Mouse (Mus musculus): ENCODE data around the gene Cela3b.
A peak's percentile ranks its signal among the peaks of the same experiment; 100 is the strongest.

Gene Cela3b

DNA sequence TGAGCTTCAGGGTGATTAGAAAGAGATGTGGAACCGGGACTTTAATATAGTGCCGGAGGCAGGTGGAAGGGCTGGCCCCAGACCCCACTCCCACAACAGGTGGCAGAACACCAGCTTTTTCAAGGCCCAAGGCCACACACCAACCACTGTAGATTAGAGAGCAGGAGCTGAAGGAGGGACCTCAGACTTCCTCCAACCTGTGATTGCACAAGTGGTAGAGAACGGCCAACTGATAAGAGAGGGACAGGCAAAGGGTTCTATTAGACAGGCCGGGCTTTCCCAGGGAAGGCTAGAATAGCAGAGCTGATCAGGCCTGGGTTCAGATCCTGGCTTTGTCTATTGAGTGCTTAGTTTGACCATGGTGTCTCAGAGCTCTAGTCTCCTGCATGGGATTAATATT, at the start of gene Cela3b:
Gene Cela3b, minus strand, starts transcription at position 39 of the 400 bp plus-strand sequence.
- no peak for DNase-seq (ENCODE audit: low read depth)

DNA sequence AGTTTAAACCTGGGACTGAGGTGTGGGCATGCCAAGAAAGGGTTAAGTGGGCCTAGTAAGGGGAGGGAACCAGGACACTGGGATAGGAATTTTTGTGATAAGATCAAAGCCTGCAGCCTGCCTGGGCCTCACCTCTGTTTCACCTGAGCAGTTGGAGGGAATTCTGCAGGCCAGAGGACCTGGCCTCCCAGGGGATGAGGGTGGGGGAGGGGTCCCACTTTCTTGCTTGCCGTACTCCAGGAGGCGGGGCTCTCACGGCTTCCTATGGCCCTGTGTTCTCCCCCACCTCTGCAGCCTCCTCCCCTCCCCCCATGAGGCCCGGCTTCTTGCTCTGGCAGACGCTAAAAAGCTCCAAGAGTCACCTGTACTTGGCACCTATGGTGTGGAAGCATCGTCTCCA, 49.4 kb upstream of the Cela3b start:
- no peak for DNase-seq (ENCODE audit: low read depth)

DNA sequence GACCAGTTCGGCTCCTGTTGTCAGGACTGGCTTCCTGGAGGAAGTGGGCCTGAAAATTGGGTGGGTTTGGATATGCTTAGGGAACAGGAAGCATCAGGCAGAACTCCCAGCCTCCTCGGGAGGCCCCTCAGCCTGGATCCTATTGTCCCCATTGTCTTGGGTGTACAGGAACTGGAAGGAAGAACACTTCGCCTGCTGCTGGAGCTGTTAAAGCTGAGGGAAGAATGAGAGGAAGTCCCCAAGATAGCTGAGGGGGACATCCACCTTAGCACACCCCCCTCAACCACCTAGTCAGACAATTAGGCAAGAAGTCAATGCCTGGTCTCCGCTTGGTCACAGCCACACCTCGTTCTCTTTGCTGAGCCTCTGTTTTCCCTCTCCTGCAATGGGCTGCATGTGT, 48.0 kb upstream of the Cela3b start:
- no peak for DNase-seq (ENCODE audit: low read depth)

DNA sequence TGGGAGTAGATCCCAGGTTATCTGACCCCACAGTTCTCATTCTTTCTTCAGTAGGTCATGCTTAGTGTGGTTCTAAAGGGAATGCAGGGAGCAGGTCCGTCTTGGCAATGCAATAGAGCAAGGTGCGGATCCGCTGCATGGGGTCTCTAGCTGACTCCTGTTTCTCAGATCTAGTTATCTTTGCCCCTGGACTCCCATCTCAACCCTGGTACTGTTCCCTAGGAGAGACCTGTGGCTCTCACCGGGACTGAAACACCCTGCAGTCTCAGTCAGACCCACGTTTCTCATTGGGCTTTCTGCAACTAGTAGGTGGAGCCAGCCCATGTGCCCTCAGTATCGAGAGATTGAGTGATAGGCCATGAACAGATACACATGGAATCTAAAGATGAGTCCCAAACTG, 47.3 kb upstream of the Cela3b start:
- DNase-seq (ENCODE audit: low read depth), result no peak

DNA sequence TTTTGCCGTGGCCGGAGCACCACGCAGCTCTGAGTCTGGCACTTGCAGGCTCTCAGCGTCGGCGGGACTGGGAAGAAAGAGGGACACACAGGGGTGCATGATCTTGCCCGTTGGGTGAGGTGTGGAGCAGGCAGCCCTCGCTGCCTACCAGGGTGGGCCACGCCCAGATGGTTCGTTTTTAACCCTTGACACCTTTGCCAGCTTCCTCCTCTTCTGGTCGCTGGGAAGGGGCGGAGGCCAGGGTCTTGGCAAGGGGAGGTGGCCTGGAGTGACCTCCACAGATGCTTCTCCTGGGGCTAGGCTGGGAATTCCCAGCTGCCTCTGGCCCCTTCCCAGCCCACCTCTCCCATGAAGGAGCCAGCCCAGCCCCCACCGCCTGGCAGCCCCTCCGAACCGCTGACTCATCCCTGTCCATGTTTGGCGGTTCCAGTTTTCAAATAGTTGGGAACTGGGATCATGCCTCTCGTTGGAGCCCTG, 46.5 kb upstream of the Cela3b start:
- peak; percentile 82 for DNase-seq (ENCODE audit: low read depth)

DNA sequence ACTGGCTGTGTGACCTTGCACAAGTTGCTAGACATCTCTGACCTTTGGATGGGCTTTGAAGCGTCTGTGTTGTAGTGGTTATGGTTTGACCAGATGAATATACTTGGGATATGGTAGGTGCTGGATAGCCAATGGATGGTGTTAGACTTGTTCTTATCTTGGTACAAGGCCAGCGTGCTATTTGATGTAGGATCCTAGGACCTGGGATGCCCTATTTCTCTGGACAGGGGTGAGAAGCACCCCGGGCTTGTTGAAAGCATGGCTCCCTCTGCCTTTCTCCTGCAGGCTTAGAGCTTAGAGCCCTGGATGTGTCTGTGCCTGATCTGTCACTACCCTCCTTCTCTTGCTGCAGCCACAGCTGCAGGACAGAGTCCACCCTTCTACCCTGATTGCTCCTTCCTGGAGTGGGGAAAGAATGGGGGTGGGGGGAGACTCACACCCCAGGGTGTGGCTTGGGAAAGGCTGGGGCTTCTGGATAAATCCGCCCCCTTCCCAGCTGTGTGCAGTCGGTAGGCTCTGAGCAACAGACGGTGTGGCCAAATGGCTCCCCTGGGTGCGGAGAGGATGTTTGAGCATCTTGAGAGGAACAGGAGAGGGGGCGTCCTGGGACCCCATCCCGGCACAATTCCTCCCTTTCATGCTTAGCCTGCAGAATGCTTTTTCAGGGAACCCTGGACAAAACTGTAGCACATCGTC, 45.9 kb upstream of the Cela3b start:
- DNase-seq (ENCODE audit: low read depth), result peak; percentile 83

DNA sequence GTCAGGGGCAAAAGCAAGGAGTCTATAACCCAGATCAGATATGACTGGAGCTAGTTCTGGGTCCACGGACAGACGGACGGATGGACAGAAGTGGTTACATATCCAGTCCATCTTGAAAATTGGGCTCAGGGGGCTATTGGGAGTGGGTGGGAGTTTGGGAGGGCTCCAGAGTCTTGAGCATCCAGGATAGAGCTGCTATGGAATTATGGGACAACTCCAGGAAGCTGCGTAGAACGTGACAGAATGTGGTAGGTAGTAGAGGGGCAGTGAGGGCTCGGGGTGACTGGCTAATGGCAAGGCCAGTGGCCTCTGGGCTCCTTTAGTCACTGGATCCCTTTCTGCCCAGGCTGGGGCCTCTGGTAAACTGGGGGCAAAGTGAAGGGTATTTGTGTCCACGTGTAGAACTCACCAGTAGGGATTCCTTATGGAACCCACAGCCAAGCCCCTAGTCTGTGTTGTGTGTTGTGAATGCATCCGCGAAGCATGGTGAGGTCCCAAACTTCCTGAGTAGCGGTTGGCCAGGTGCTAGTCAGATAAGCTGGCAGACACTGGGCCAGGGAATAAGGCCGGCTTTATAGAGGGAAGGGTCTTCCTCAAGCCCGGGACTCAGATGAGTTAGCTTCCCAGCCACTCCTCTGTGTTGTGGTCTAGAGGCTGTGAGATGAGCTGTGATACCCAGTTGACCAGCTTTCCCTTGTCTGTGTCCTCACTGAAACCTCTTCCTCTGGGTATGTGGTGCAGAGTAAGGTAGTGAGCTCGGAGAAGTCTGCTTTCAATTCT, 45.1 kb upstream of the Cela3b start:
- no peak for DNase-seq (ENCODE audit: low read depth)

DNA sequence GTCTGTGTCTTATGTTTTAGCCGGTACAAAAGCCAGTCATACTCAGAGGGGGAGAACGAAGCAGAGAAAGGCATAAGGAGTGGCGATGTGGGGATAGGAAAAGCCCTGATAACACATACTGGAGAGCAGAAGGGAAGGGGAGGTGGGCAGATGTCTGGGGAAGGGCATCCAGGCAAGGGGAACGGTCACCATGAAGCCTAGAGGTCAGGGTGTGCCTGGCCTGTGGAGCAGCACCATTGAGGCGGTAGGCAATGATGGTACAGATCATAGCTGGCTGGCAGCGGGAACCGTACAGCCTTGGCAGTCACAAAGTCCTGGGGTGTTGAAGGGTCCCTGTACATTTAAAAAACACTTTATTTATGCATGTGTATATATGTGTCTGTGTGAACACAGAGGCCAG, 44.4 kb upstream of the Cela3b start:
- no peak for DNase-seq (ENCODE audit: low read depth)

DNA sequence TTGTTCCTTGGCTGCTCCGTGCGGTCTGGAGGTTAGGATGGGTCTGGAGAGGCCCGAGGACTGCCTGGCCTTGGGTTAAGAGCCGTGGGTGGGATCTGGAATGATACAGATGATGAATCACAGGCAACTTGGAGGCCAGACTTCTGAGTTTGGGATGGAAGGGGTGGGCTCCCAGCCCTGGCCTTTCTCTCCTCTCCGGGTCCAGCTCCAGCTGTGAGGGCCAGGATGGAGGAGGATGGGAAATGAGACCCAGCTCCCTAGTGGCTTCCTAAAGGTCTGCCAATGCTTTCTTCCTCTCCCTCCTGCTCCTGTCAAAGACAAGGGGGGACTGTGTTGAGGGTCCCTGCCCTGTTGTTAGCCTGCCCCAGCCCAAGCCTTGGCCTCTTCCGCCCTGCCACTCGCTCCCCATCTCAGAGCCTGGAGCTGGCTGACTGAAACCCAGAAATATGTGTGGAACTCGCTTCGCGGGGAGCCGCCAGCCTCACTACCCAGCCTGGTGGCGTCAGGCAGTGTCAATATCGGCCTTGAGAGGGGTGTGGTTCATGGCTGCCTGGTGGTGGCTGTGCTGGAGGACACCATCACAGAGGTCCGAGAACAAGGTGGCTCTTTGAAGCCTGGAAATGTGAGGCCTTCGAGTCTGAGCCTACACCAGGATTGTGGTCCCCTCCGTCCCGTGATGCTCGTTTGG, 43.5 kb upstream of the Cela3b start:
- DNase-seq (ENCODE audit: low read depth), result peak; percentile 69

DNA sequence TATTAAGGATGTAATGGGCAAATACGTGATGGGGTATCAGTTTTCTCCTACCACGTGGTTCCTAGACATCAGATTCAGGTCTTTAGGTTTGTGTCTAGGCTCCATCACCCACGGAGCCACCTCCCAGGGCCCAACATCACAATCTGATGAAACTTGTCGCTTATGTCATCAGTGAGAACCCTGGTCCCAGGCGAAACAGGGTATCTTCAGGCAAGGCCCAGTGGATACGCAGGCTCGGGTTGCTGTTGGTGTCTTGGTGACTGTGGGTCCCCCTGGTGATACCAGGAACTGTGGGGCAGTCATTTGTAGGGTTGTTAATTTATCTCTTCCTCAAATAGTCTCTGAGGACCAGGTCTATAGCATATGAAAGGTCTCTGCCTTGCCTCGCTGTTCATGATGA, 42.9 kb upstream of the Cela3b start:
- no peak for DNase-seq (ENCODE audit: low read depth)

DNA sequence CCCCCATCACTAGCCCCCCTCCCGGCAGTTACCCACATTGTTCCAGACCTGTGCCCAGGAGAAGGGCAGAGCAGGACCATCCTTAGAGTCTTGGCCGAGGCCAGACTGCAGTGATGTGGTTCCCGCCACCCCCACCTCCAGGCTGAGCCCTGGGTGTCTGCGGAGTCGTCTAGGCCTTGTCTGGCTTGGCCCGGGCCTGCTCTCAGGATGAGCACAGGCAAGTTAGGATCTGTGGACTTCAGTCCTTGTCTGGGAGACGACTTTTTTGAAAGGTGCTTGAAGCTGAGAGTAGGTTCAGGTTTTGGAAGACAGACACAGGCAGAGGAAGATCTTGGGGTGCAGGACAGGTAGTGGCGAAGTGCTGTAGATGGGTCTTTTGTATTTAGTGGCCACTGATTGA, 41.0 kb upstream of the Cela3b start:
- no peak for DNase-seq (ENCODE audit: low read depth)

DNA sequence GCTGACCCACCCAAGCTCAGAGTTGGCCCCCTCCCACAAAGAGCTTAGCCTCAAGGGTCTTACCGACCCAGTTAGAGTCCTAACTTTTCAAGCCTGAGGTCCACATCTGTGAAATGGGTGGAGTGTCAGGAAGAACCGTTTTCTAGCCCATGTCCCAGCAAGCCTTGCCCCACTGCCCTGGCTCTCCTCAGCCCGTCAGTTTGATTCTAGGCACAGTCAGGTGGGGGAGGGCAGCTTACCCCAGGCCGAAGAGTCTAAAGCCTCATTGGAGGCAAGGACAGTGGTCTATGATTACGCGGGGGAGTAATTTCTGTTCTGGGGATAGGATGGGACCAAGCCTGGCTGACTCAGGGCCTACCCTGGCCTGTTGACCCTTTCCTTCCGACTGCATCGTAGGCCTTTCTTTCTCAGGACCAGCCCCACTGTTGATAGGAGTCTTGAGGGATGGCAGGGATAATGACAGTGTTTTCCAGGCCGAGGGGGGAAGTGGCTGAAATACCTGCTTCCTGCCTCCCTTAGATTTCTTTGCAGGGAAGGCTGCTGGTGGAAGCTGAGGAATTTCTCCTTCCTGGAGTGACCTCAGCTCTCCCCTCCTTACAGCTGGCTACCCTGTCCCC, 40.5 kb upstream of the Cela3b start:
- no peak for DNase-seq (ENCODE audit: low read depth)

DNA sequence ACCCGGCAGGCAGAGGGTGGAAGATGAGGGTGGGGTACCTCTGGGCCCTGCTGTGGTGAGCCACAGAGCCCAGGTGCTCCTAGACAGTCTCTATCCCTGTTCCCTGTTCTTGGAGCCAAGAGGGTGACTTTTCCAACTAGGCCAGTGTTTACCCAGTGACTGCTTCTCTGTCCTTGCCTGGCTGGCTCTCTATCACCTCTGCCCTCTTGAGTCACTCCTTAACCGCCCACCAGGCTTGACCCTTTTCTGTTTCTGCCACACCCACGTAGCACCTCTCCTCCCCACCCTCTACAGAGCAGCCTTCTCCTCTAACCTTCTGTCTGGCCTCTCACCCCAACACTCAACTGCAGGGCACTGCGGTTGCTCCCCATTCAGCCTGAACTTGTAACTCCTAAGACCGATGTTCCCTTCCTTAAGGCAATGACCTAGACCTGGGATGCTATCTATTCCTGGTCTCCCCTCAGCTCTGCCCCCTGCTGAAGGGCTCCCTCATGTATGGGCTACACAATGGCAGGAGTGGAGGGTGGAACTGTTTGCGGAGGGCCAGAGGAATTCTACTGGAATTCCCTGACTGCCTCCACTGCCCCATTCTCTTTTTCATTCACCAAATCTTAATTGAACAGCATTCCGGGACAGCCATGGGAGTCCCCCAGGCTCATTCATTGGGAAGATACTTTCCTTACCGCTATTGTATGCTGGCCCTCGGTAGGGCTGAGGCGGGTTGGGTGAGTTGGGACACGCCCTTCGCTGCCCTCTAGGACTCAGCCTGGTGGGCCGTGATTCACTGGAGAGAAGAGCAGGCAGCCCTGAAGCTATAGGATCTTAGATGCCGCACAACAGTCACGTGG, 39.7 kb upstream of the Cela3b start:
- peak; percentile 55 for DNase-seq (ENCODE audit: low read depth)

DNA sequence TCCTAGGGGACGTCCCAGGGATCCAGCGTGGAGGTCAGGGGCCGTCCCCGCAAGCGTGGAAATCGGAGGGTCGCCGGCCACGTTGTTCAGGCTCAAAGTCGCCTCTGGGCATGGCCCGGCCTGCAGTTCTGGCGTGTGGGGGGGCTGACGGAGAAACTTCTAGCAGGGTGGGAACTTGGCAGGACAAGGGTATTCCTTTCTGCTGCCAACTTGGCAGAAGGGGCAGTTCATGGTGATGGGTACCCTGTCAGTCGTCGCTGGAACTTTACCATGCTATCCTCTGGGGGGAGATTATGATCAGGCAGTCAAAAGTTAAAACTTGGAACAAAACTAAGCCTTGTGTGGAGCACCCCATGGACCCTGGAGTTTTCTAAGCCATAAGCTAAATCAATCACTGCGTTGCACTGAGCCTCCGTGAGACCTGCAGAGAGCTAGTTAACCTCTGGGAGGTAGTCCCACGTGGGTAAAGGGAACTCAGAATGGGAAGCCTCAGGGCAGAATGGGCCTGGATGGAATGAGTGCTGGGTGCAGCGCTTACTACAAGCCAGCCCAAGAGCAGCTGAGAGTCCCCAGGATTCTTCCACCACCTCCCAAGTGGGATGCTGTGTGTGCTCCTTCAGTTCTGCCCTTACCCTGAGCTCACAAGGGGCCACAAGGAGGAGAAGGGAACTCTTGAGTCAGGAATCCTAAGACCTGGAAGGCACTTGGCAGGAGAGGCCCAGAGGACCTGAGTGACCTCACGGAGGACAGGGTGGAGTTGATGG, 38.9 kb upstream of the Cela3b start:
- peak; percentile 65 for DNase-seq (ENCODE audit: low read depth)

DNA sequence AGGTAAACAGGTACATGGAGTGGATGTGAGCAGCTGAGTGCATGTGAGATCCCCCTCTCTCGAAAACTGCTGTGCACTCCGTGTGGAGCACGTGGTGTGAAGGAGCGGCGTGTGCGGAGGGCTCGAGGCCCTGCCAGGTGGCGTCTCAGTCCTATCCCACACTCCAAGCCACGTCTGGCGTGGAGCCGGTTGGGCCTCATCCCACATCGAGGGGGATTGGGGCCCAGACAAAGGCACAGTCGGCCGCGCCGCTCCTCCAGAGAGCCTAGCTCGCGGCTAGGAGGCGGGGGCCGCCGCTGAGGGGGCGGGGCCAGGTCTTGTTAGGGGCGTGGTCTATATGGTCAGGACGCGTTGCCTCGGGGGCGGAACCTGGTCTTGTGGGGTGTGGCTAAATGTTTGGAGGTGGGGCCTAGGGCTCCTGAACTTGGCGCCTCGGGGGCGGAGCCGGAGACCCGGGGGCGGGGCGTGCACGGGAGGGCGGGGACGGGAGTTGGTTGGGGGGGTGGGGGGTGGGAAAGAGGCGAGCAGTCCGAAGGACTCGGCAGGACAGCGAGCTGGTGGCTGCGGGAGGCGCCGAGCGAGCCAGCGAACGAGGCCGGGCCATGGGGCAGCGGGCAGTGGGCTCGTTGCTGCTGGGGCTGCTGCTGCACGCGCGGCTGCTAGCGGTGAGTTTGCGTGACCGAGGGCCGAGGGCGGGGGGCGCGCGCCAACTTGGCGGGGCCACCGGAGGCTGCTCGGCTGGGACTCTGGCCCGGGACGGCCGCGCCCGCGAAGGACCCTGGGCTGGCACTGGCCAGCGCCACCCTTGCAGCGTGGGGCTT, 38.1 kb upstream of the Cela3b start, which contains the start of gene Hspg2:
Gene Hspg2, plus strand, starts transcription at position 510 of the 821 bp plus-strand sequence.
- DNase-seq (ENCODE audit: low read depth), result peak; percentile 98

DNA sequence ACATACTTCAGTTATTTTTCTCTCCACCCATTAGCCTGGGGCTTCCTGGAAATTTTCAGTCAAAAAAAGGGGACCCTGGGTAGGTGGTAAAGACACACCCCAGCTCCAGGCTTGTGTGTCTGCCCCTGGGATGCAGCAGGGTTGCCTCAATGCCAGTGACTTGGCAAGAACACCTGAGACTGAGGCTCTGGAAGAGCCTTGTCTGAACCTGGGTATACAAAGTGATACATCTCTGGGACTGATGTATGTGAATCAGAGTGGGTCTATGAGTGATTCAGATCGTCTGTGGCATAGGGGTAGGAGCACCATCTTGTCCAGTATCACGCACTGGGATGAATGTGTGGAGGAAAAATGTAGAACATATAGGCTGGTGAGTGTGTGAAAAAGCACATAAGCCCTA, 37.2 kb upstream of the Cela3b start:
- DNase-seq (ENCODE audit: low read depth), result no peak

DNA sequence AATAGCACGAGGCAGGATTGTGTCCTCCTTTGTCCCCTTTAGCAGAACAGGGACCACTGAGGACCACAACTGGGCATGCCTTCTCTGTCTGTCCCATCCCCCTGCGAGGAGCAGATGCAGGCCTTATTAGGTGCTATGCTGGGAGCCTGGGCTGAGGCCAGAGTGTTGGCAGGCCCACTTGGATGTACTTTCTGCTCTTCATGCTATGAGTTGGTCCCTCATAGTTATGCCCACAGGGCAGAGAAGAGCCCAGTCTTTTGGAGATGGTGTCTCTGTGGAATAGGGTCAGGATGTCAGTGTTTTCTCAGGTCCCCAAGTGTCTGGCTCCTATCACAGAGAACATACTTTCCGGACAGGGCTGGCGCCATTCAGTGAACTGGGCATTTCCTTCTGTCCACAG, 36.7 kb upstream of the Cela3b start:
- no peak for DNase-seq (ENCODE audit: low read depth)

DNA sequence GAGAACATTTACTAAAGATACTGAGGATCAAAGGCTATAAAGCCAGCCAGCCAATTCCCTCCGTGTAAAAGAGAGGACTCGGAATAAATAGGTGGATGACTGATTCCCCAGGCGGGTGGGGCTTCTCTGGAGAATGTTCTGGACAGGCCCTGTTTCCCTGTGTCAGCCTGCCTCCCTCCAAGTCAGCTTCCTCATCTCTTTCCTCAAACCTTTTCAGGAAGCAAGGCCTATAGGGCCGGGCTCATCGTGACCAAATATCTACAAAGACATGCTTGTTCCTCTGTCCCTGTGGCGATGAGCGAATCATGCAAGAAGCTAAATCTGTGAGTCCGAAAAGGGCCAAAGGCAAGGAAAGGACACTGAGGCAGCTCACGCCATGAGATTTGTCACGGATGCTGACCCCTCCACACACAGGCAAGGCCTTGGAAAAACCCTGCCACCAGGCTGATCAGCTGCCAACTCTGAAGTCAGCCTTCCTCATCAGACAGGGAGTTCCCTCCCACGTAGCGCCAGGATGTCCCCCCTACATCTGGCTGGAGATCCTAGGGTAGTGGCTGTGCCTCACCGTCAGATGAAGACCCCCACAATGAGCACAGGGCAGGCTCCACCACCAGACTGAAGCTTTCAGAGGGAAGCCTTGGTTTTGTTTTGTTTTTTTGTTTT, 34.9 kb upstream of the Cela3b start:
- no peak for DNase-seq (ENCODE audit: low read depth)

DNA sequence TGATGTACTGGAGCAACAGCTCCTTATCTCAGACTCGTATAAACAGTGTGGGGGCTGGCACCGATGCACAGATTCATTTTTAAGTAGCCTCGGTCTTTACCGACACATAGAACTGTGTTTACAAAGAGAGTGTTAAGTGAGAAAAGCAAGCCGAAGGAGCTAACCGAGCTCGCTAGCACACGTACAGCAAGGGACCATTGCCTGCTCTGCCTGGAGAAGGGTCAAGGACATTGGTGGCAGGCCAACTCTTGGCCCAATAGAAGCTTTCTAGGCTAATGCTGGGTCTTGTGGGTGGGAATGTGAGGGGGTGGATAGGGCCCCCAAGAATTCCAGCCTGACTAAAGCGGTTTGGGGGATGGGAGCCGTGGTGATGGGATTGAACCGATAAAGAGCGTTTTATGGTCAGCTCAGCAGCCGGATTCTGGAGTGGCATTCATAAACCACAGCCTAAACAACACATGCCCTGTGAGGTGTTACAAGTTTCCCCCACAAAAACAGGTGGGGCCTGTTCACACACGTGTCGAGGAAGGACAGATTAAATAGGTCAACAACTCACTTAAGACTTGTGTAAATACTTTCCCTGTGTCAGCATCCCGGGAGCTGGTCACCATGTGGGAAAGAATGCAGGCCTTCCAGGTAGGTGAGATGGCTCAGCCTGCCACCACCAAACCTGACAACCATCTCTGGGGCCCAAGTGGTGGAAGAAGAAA, 31.8 kb upstream of the Cela3b start:
- DNase-seq (ENCODE audit: low read depth), result no peak
